Mouse (Mus musculus): ENCODE results near the gene Pnpo.

DNA sequence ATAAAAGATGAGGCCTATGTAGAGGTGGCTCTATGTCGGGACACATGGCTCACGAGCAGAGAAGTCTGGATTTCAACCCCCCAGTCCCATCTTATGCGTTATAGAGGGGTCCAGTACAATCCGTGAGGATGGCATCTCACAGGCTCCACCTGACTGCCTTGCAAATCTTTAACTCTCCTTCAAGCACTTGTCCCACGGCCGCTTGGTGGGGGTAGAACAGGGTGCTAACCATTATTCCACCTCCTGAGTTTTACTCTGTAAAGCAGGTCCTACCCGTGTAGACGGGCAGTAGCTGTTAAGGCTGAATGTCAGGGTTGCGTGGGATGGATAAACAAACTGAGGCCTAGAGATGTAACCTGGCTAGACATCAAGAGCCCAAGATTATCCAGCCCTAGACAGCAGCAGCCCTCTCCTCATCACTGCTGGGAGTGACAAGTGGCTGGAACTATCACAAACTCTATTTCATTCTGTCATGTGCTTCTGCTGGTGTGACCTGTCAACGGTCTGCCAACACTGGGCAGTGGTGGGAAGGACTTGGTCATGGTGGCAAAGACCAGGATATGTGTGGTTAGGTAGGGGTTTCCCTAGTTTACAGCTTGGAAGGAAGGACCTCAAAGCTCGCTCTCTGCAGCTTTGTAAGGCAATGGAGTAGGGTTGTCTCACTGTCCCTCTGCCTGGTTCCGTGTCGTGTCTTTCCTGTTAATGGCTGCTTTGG is 10.1 kb downstream of the Pnpo start:
- TF ChIP-seq ZC3H11A (IDR thresholded peaks at IDR 0.05; ENCODE audit: borderline replicate concordance, low read depth, low read length) (no peak), MAFK (IDR thresholded peaks at IDR 0.05; ENCODE audit: insufficient read depth, low read depth, low read length) (no peak), ZNF384 (IDR thresholded peaks at IDR 0.05; ENCODE audit: low read depth, low read length) (no peak), HCFC1 (IDR thresholded peaks at IDR 0.05; ENCODE audit: borderline replicate concordance, insufficient read depth, low read length) (no peak)

Data from ES-E14 (cell line).